Mouse (Mus musculus): ENCODE data around the gene Nckap1l.

Nckap1l gene

DNA sequence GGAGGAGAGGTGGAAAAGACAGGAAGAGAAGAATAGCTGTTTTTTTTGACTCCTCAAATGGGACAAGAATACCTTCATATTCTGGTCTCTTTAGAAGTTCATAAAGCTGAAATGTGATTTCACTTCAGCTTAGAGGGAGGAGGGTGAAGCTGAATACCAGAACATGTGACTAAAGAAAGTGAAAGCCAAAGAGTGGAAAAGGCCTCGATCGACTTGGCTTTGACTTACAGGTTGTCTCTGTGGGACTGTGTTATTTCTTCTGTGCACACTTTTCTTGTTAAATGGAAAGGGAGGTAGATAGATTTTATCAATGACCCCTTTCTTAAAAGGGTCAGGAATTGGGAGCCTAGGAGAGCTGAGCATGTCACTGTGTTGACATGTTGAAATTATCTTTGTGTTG lies 47.6 kb downstream of the Nckap1l start:
- no peak for DNase-seq

DNA sequence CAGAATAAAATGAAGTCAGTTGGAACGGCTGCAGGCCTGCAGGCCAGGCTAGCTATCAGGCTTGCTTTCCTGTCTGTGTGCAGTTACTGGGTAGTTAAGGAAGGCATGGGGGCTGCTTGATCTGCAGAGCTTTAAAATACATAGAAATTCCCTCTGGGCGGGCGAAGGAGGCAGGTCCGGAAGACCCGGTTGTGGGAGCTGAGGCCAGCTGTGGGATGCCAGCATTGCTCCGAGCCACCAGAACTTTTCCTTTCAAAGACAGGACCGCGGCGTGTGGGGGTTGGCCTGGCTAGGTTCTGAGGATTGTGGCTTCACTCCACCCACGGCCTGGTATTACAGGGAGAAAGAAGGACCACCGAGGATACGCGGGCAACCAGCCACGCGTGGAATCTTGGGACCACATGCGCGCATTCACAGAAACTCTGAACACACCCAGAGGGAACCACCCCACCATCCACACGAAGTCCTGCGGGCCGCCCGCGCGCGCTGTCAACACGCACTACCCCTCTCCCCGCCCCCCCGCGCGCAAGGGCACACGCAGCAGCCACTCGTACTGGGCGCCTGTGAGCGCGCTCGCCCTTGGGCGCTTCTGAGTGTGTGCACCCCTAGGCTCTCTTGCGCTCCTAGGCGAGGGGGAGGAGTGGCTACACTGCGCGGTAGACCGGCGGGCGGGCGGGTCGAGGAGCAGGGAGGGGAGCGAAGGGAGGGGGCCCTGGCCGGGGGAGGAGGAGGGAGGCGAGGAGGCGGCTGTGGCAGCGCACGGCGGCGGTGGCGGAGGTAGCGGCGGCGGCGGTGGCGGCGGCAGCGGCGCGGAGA lies 49.0 kb downstream of the Nckap1l start, which contains the start of gene Pde1b:
Pde1b (plus strand) TSS at position 600 of the 816 bp plus-strand sequence.
- peak; percentile 56 for DNase-seq

DNA sequence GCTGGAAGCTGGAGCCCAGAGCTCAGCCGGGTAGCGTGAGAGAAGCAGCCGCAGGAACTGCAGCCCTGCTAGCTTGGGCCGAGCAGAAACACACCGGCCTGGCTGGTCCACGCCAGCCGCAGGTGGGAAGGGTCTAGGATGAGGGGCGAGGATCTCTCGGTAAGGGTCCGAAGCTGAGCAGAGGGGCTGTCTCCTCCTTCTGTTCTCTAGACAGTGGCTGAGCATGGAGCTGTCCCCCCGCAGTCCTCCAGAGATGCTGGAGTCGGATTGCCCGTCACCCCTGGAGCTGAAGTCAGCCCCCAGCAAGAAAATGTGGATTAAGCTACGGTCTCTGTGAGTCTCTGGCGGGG lies 49.6 kb downstream of the Nckap1l start:
- DNase-seq: no peak

DNA sequence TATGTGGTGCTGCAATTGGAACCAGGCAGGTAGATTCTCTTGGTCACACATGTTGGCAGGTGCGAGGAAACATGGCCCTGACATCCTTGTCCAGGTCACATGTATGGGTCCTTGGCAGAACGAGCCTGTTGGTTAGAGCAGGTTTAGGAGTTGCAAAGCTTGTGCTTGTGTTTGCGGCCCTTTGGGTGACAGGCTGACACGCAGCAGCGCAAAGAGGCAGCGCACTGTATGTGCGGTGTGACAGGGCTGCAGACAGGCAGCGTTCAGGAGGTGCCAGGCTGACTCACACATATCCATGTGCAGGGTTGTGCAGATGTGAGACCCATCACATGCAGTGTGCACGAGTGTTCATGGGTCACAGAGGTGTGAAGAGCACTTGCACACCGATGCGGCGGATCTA lies 50.1 kb downstream of the Nckap1l start:
- no peak for DNase-seq

DNA sequence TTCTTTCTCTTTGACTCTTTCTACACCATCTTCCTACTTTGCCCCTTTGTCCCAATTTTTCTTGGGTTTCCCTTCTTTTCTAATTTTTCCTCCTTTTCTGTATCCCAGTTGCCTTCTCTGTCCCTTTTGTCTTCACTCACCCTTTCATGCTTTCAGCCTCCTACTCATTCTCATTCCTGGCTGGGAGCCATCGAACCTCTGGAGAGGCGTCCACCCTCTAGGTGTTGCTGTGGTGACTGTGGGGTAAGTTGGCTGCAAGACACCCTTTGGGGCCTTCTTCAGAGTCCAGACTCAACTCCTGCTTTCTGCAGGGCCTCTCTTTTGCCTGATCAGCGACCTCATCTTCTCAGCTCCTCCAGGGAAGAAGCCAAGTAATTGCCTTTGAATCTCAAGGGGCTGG lies 55.7 kb downstream of the Nckap1l start:
- DNase-seq: no peak

DNA sequence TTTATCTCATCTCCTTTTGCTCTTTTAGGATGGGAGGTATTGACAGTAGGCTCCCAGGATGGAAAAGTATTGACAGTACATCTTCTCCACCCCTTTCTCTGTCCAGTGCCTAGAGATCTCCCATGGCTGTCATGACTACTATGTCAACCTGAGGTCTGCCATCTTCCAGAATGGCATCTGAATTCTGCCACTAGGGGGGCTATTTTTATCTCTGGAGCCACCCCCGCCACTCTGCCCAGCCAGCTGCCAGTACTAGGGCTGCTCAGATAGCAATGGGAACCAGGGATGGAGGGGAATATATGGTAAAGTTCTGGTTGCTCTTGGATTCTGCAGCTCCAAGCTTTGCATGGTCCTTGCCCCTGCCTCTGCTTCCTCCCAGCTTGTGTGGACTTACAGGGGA lies 58.1 kb downstream of the Nckap1l start:
- no peak for DNase-seq

DNA sequence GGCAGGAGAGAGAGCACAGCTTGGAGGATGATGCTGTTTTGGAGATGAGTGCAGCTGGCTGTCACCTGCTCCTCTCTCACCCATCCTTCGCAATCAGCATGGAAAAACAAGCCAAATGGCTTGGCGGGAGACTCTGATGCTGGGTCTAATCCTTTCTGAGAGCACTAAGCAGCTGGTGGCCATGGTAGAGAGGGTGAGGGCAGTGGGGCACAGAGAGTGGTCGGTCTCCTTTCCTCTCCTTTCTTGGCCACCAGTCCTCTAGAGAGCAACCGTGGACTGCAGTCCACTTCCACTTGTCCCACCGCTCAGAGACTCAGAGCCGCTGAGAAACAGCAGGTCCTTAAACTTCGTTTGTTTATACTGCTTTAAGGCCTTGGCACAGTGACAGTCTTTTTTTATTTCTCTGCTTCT lies 60.0 kb downstream of the Nckap1l start:
- peak; percentile 18 for DNase-seq

DNA sequence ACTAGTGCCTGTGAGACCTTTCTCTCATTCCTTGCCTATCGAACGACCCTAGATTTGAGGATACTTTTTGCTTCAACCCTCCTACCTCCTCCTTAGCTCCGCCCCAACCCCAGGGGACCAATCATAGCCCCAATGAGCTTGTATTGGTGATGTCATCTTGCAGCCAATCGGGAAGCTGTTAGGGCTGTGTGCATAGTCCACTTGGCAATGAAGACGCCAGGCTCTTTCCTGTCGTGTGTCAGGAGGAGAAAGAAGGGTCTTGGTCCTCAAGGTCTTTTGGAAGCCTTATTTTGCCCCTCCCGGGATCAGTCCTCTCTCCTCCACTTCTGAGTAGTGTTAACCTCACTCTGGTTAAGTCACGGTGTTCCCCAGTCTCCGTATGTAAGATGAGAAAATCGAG lies 60.5 kb downstream of the Nckap1l start:
- peak; percentile 84 for DNase-seq

DNA sequence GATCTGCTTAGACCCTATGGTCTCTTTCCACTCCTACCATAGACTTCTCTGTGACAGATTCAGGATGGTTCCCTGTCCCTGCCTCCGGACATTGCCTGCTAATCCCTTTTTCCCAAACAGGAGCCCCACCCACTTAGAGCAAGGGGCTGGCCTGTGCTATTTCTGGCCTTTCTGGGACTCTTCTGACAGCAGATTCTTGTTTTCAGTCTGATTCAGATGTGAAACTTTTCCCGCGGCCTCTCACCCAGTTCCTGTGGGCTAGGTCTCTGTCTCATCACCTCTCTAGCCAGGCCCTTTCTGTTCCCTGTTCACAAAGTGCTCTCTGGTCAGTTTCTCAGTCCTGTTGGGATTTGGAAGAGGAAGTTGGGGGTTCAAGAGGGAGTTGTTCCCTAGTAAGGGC lies 61.3 kb downstream of the Nckap1l start:
- peak; percentile 9 for DNase-seq

DNA sequence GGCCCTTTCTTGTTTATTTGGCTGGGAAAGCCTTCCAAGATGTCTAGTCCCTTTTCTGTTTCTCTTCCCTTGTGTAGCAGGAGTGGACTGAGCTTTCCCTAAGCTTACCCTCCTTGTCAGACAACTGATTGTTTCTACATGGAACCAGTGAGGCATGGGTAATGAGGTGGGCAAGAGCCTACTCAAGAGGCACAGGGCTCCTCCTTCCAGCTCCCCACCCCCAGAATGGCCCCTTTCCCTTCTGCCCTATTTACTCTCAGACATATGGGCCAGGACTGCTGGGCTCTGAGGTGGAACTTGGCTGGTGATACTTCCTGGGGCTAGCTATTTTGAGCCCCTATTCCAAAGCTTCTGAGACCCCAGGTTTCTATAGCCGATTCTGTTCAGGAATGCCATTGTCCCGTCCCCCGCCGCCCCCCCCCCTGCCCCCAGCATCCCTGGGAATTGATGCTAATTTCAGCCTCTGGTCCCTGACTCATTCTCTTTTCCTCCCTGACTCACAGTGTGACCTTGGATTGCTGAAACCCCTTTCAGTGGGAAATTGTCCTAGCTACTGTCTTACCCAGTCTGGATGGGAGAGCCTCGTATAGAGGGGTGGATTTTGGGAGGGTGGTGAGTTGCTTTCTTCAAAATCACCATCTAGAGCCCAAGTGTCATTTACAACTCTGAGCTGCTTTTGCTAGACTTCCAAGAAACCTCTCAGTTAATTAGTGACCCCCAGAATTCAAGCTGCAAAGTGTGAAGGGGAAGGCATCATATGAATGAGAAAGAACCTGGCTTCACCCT lies 65.2 kb downstream of the Nckap1l start:
- no peak for DNase-seq

DNA sequence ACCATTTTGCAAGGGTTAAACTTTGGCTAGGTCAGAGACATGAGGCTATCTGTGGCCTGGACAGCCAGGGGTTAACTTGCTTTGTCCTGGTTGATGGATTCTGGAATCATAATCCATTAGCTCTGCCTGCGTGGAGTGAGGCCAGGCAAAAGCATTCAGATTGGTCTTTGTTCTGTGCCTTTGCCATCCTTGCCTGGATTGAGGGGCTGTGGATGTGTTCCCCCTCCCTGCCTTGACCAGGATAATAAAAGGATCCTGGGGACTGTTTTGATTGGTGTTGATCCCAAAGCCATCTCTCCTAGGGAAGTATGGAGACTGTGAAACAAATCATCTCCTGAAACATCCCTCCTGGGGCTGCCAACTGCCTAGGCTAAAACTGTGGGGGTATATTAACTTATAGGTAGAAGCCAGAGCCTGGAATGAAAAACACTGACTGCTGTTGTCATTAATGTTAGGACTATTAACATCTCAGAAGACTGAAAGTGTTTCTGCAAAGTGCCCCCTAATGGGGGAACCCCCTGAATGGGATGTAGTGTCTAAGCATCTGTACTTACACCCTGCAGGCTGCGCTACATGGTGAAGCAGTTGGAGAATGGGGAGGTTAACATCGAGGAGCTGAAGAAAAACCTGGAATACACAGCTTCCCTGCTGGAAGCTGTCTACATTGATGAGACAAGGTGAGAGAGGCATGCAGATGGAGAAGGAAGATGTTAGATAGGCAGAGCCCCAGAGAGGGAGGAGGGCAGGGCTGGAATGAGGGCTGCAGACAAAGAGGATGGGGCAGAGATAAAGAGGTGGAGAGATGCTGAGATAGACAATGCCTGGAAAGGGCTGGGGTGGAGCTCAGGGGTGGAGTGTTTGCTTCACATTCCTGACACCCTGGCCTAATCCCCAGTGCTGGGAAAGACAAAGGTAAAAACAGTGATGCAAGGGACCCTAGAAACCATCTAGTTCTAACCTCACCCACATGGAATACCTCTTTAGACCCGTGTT lies 66.1 kb downstream of the Nckap1l start:
- DNase-seq: no peak

DNA sequence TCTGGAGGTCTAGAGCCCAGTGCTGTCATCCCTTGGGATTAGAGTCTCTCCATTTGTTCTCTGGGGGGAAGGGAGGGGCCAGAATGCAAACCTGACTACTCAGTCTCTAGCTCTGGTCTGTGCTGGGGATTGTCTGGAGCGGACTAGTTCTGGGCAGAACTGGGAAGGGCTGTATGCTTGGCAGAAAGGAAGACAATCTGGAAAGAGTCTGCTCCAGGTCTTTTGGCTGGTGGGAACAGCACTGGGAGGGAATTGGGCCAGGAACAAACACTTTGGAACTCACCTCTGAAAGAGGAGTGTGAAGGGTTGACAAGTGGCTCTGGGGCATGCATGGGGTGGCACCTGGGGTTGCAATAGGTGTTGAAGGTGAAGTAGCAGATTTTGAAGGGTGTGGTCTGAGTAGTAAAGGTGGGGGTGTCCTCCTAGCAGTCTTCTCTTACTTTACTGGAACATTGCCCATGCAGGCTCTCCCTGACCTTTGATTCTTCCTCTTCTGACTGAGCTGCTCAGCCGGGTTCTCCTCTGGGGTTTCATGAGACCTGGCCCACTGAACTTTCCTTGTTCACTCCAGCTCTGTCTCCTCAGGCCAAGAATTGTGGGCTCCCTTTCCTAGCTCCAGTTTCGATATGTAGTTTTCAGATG lies 69.0 kb downstream of the Nckap1l start:
- peak; percentile 53 for DNase-seq

DNA sequence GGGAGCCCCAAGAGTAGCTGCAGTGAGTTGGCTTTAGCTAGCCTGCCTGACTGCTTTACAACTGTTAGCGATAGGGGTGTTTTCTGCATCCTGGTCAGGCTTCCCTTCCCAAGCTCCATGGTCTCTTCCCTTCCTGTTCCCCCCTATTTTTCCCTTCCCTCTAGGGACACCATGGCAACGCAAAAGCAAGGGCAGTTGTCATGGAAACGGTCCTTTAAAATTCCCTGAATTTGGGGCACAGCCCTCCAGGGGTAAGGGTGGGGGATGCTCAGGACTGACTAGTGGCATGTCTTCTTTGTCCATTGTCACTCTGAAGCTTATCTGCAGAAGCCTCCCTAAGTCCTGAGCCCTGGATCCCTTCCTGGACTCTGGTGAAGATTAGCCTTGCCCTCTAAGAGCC lies 69.6 kb downstream of the Nckap1l start:
- no peak for DNase-seq

DNA sequence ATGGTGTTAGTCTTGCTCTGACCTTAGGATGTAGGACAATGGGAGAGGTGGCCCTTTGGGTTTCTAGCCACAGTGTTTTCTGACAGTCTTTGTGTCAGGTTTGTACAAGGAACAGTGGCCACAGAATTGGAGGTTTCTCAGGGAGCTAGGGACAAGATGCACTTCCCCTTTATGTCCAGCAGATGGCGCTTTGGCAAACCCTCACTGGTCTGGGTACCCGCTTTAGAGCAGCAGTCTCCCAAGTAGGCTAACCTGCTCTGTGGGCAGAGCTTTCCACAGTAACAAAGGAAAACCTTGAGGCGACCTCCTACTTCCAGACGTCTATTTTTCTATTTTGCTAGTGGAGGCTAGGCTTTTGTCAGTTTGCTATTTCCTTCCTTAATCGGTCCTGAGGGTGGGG lies 76.8 kb downstream of the Nckap1l start:
- peak; percentile 53 for DNase-seq

DNA sequence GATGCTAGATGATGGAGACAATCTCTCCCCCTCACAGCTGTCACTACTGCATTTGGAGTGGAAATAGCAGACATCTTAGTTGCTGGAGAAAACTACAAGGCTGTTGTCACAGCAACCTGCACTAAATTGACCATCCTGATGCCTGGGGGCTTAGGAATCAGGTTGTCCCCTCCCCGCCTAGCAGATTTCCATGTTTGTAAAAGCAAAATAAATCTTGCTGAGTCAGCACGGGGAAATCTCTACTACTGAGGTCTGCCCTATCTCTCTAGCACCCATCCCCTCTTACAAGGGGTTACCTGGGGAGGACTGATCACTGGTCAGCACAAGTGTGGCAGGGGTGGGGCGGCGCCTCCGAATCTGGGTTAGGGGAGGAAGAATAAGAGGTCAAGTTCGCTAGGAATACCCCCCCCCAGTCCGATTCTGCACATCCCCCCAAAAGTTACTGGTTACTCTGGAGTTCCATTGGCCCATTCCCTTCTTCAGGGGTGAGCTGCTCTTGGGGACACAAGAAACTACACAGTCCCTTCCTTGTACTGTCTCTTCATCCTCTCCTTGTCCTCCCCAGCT lies 80.5 kb downstream of the Nckap1l start:
- DNase-seq: no peak

DNA sequence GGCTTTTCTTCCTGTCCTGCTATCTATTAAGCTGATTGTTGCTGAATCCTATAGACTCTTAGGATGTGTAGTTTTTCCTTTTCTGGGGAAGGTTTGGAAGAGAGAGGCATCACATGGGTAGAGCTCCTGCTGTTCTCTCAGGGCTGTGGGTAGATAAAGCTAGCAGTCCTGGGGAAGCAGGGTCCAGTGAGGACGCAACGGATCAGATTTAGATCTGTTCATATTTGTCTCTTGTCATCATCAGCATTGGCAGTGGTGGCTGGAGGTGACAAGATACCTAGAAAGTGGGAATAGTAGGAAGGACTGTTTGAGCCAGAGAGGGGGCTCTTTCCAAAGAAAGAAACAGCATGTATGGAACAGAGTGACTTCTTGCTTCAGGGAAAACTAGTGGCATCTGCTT lies 81.4 kb downstream of the Nckap1l start:
- DNase-seq: no peak

DNA sequence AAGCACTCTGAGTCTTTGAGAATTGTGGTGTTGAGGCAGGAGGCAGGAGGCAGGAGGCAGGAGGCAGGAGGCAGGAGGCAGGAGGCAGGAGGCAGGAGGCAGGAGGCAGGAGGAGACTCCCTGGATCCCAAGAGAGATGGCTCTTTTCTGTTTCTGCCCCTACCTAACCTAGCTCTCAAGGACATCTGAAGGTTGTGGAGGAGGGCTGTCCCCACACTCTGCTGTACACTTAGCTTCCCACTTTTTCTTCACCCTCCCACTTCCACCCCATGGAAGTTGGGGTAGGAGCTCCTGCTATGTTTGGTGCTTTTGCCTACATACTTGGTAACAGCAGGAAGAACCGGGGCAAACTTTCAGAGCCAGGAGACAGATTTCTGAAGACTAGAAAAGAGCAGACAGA lies 82.2 kb downstream of the Nckap1l start:
- no peak for DNase-seq

DNA sequence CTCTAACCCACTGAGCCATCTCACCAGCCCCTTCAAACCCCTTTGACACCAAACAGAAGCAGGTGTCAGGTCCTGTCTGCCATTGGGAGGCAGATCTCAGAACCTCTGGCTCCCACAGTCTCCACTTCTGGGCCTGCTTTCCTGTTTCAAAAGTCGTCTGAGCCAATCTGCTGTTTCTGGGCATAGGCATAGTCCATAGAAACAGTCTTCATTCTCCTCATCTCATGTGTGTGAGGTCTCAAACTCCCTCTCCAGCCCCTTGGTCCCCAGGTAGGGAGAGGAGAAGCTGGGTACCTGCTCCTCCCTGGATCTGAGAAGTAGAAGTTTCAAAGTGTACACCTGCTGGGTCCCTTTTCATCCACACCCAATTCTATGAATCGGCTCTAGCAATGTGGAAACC lies 82.9 kb downstream of the Nckap1l start:
- no peak for DNase-seq

DNA sequence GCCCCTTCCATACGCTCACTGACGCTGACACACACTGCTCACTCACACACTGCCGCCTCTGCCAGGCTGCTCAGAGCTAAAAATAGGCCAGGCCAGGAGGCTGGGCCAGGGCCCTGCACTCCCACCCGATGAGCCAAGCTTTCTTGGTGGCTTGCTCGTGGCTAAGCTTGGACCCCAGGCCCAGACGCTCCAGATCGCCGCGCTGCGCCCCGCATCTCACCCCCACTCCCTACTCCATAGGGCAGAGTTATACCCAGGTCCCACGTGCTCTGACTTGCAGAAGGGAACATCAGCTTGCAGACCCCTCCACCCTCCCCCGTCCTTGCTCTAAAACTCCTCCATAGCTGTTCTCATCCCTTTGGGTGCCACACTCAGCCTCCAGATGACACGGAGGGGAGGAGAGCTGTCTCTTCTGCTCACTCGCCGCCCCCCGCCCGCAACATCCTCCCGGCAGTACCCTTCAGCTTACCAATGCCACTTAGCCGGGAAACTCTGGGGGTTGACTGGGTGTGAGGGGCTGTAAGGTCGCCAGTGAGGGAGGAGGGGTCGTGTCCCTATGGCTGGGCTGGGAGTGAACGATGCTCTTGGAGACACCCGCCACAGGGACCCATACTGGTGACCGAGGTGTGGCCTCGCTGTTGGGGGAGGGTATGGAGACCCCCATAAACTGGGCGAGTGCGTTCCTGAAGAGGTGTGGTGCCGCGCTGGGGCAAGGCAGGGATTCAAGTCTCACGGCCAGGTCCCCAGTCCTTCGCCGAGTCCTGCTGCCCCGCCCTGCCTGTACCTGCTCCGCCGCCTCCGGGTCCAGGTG lies 83.6 kb downstream of the Nckap1l start:
- no peak for DNase-seq

DNA sequence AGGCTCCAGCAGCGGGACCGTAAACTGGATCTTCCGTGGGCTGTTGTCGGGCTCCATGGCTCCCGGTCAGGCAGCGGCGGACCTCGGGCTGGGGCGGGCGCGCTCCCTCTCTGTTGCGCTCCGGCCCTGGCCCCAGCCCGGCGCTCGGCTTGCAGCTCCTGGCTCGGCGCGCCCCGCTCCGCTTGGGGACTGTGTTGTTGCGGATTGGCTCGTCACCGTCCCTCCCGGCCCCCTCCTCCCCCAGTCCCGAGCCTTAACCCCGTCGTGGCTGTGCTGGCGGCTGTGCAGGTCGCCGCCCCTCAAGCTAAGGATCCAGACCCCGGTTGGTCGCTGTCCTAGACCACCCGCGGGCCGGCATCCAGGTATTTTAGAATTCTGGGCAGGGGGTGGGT lies 84.2 kb downstream of the Nckap1l start, which contains the start of gene Ppp1r1a:
Ppp1r1a (minus strand) TSS at position 182 of the 392 bp plus-strand sequence.
- DNase-seq: peak; percentile 15

DNA sequence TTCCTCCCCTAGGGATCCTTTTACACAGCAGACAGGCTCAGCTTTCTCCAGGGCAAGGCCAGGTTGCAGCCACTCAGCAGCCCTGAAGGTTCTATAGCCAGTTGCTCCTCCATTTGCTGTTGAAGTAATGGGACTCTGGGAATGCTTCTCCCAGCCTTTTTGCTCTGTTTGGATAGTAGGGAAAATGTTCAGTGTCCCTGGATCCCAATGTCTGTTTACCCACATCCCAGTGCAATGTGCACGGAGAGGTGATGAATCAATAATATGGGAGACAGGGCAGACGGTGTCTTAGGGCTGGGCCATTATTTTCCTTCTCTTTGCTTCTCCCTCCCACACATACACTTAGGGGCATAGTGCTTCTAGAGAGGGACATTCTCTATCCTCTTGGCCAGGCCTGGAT lies 85.7 kb downstream of the Nckap1l start:
- DNase-seq: no peak
